Mouse (Mus musculus): Measurements from ENCODE around the gene Ndufa13. TPM values are rescaled to one million over a fixed set of nuclear protein-coding genes. Genes with fewer than 3 reads are reported as not detected.
A peak's percentile ranks its signal among the peaks of the same experiment; 100 is the strongest.

The Ndufa13 gene
- polyA plus RNA-seq, 2 experiments = 44.8 to 109 TPM

GRCm38 (mm10) chr8:69881261-69881865, 21.0 kb downstream of the Ndufa13 start:
- Histone ChIP-seq H3K36me3 (replicated peaks; ENCODE audit: control insufficient read depth, insufficient read depth, low read depth) (no peaks in the 10 kb centered on the region), H3K4me2 (ENCODE audit: low read depth) (peak overlapping the region; percentile 33; the same call in 1 of the 2 replicates), H3K9ac (replicated peaks) (no peak overlapping the region), H3K4me3 (ENCODE audit: insufficient read depth in 1 of 2, low read depth in 2 of 2, low read length in 2 of 2) (0 out of 4 replicates have a peak overlapping the region, but pooled peaks of 1 of the 2 experiments have one; percentile 20), H3K9me3 (ENCODE audit: control insufficient read depth, low read length) (no peaks in the 10 kb centered on the region), H3K27ac (no peak overlapping the region), H3K4me1 (replicated peaks; ENCODE audit: control insufficient read depth in 2 of 2, insufficient read depth in 2 of 2, low read length in 1 of 2) (no peaks in the 10 kb centered on the region), H3K27me3 (ENCODE audit: control insufficient read depth, insufficient read depth, low read length) (peaks cover 73% of the 10 kb centered on the region)
- TF ChIP-seq EP300 (IDR thresholded peaks at IDR 0.05; ENCODE audit: low read depth) (no peak), CTCF (IDR thresholded peaks at IDR 0.05; ENCODE audit: low read depth) (no peak)
- WGBS (ENCODE audit: insufficient replicate concordance) = 21% methylated on average over 79 of the region's 79 CpGs
- DNase-seq (ENCODE audit: low read depth in 3 of 3, low spot score in 3 of 3) (no peak), ATAC-seq (ENCODE audit: insufficient read depth) (no peak)

GRCm38 (mm10) chr8:69880841-69881240, 21.5 kb downstream of the Ndufa13 start:
- Histone ChIP-seq H3K27me3 (ENCODE audit: control insufficient read depth, insufficient read depth, low read length) (peaks cover 68% of the 10 kb centered on the region), H3K36me3 (replicated peaks; ENCODE audit: control insufficient read depth, insufficient read depth, low read depth) (no peaks in the 10 kb centered on the region), H3K9me3 (ENCODE audit: control insufficient read depth, low read length) (no peaks in the 10 kb centered on the region), H3K27ac (no peak overlapping the region), H3K9ac (replicated peaks) (no peak overlapping the region), H3K4me1 (replicated peaks; ENCODE audit: control insufficient read depth in 2 of 2, insufficient read depth in 2 of 2, low read length in 1 of 2) (no peaks in the 10 kb centered on the region), H3K4me2 (ENCODE audit: low read depth) (no peak overlapping the region), H3K4me3 (ENCODE audit: insufficient read depth in 1 of 2, low read depth in 2 of 2, low read length in 2 of 2) (no peak overlapping the region)
- TF ChIP-seq EP300 (IDR thresholded peaks at IDR 0.05; ENCODE audit: low read depth) = no peak
- TF ChIP-seq CTCF (IDR thresholded peaks at IDR 0.05; ENCODE audit: low read depth) = no peak
- WGBS (ENCODE audit: insufficient replicate concordance) = 14% methylated on average over 37 of the region's 37 CpGs
- ATAC-seq (ENCODE audit: insufficient read depth) (no peak), DNase-seq (ENCODE audit: low read depth in 3 of 3, low spot score in 3 of 3) (no peak)

- no peak for ATAC-seq (ENCODE audit: insufficient read depth)
- TF ChIP-seq EP300 (IDR thresholded peaks at IDR 0.05; ENCODE audit: low read depth) (no peak), CTCF (IDR thresholded peaks at IDR 0.05; ENCODE audit: low read depth) (no peak)
- peaks cover 56% of the 10 kb centered on the region for H3K27me3 ChIP-seq (ENCODE audit: control insufficient read depth, insufficient read depth, low read length)
Observed at GRCm38 (mm10) chr8:69879678-69880077, 22.7 kb downstream of the Ndufa13 start.

GRCm38 (mm10) chr8:69877992-69878391, 24.4 kb downstream of the Ndufa13 start:
- Histone ChIP-seq H3K36me3 (replicated peaks; ENCODE audit: control insufficient read depth, insufficient read depth, low read depth) (no peaks in the 10 kb centered on the region), H3K9me3 (ENCODE audit: control insufficient read depth, low read length) (no peaks in the 10 kb centered on the region), H3K4me2 (ENCODE audit: low read depth) (no peak overlapping the region), H3K4me1 (replicated peaks; ENCODE audit: control insufficient read depth in 2 of 2, insufficient read depth in 2 of 2, low read length in 1 of 2) (no peaks in the 10 kb centered on the region), H3K9ac (replicated peaks) (no peak overlapping the region), H3K4me3 (ENCODE audit: insufficient read depth in 1 of 2, low read depth in 2 of 2, low read length in 2 of 2) (no peak overlapping the region), H3K27ac (no peak overlapping the region), H3K27me3 (ENCODE audit: control insufficient read depth, insufficient read depth, low read length) (peaks cover 40% of the 10 kb centered on the region)
- ATAC-seq (ENCODE audit: insufficient read depth) (no peak), DNase-seq (ENCODE audit: low read depth in 3 of 3, low spot score in 3 of 3) (no peak)
- TF ChIP-seq CTCF (IDR thresholded peaks at IDR 0.05; ENCODE audit: low read depth) = no peak
- TF ChIP-seq EP300 (IDR thresholded peaks at IDR 0.05; ENCODE audit: low read depth) = no peak
- WGBS (ENCODE audit: insufficient replicate concordance) = 41% methylated on average over 3 of the region's 3 CpGs

More at GRCm38 (mm10) chr8:69879678-69880077, 22.7 kb downstream of the Ndufa13 start:
- no peak overlapping the region for H3K4me3 ChIP-seq (ENCODE audit: insufficient read depth in 1 of 2, low read depth in 2 of 2, low read length in 2 of 2)
- no peak for DNase-seq (ENCODE audit: low read depth in 3 of 3, low spot score in 3 of 3)
- no peaks in the 10 kb centered on the region for H3K9me3 ChIP-seq (ENCODE audit: control insufficient read depth, low read length)
- H3K36me3 ChIP-seq (replicated peaks; ENCODE audit: control insufficient read depth, insufficient read depth, low read depth) = no peaks in the 10 kb centered on the region
- H3K9ac ChIP-seq (replicated peaks) = no peak overlapping the region
- H3K27ac ChIP-seq = no peak overlapping the region
- WGBS (ENCODE audit: insufficient replicate concordance) = 50% methylated on average over 8 of the region's 8 CpGs
- H3K4me1 ChIP-seq (replicated peaks; ENCODE audit: control insufficient read depth in 2 of 2, insufficient read depth in 2 of 2, low read length in 1 of 2) = no peaks in the 10 kb centered on the region
- H3K4me2 ChIP-seq (ENCODE audit: low read depth) = no peak overlapping the region

- 80% methylated on average over 4 of the region's 4 CpGs for WGBS (ENCODE audit: insufficient replicate concordance)
- no peak overlapping the region for H3K27ac ChIP-seq
- H3K4me1 ChIP-seq (replicated peaks; ENCODE audit: control insufficient read depth in 2 of 2, insufficient read depth in 2 of 2, low read length in 1 of 2) = no peaks in the 10 kb centered on the region
- H3K27me3 ChIP-seq (ENCODE audit: control insufficient read depth, insufficient read depth, low read length) = peaks cover 34% of the 10 kb centered on the region
- H3K36me3 ChIP-seq (replicated peaks; ENCODE audit: control insufficient read depth, insufficient read depth, low read depth) = no peaks in the 10 kb centered on the region
- DNase-seq (ENCODE audit: low read depth in 3 of 3, low spot score in 3 of 3) (no peak), ATAC-seq (ENCODE audit: insufficient read depth) (no peak)
- H3K4me2 ChIP-seq (ENCODE audit: low read depth) = no peak overlapping the region
- H3K9me3 ChIP-seq (ENCODE audit: control insufficient read depth, low read length) = no peaks in the 10 kb centered on the region
- no peak overlapping the region for H3K9ac ChIP-seq (replicated peaks)
- no peak overlapping the region for H3K4me3 ChIP-seq (ENCODE audit: insufficient read depth in 1 of 2, low read depth in 2 of 2, low read length in 2 of 2)
- TF ChIP-seq CTCF (IDR thresholded peaks at IDR 0.05; ENCODE audit: low read depth) (no peak), EP300 (IDR thresholded peaks at IDR 0.05; ENCODE audit: low read depth) (no peak)
Observed at GRCm38 (mm10) chr8:69877396-69877795, 25.0 kb downstream of the Ndufa13 start.
